Mouse (Mus musculus) kidney, postnatal 25 days (tissue): ENCODE measurements around the gene Rnf212b.

Source experiments
- DNase-seq, 2 experiments: peaks; one replicate each; pipeline ENCODE4 v3.0.0; 2021; ENCODE audit warnings: mixed read lengths in 2 of 2

Gene Rnf212b

GRCm38 (mm10) chr14:54875844-54876538, 62.0 kb downstream of the Rnf212b start:
- DNase-seq = peak; percentile 43 to 59

- peak; percentile 88 to 96 for DNase-seq
Measured at GRCm38 (mm10) chr14:54876539-54877047, 62.7 kb downstream of the Rnf212b start.

DNA sequence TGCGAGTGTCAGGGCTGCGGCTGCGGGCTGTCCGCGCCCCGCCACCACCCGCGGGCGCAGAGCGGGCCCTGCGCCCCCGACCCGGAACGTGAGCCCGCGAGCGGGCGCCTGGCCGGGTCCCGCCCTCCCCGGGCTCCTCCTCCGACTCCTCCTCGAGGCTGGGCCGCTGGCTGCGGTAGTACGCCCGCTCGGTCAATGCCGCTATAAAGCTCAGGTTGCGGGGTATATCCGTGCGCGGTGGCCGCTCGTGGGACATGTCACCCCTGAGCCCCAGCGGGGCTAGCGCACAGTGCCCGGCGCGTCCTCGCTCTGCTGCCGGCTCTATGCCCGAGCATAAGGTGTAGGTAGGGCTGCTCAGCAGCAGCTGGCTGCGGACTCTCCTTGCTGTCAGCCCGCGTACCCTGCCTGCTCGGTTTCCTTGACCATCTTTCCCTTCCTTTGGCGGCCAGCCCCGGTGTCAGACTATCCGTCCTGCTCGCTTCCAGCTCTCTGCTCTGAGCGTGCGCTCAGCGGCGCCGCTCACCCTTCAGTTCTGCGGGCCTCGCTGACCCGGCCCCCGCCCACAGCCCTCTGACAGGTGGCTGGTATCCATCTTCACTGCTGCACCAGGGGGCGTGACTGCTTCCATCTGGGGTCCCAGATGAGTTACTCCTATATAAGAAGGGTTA, 63.2 kb downstream of the Rnf212b start, which contains the start of gene Ppp1r3e:
TSS of gene Ppp1r3e (minus strand) at position 503 of the 668 bp plus-strand sequence.
- DNase-seq = peak; percentile 74 to 89

GRCm38 (mm10) chr14:54883154-54884021, 69.4 kb downstream of the Rnf212b start, which contains the start of the genes Bcl2l2 and Gm20521:
TSS of gene Bcl2l2 (plus strand) at chr14:54883377.
TSS of gene Gm20521 (plus strand) at chr14:54883441.
- DNase-seq = peak; percentile 93 to 95

- peak in 1 of 2 experiments; percentile 56 for DNase-seq
Measured at GRCm38 (mm10) chr14:54884022-54884712, 70.2 kb downstream of the Rnf212b start.

GRCm38 (mm10) chr14:54885309-54885708, 71.4 kb downstream of the Rnf212b start:
- peak in 1 of 2 experiments; percentile 28 for DNase-seq

GRCm38 (mm10) chr14:54892200-54892599, 78.3 kb downstream of the Rnf212b start, which contains the start of gene Pabpn1:
TSS of gene Pabpn1 (plus strand) at chr14:54892500.
- DNase-seq = no peak

DNA sequence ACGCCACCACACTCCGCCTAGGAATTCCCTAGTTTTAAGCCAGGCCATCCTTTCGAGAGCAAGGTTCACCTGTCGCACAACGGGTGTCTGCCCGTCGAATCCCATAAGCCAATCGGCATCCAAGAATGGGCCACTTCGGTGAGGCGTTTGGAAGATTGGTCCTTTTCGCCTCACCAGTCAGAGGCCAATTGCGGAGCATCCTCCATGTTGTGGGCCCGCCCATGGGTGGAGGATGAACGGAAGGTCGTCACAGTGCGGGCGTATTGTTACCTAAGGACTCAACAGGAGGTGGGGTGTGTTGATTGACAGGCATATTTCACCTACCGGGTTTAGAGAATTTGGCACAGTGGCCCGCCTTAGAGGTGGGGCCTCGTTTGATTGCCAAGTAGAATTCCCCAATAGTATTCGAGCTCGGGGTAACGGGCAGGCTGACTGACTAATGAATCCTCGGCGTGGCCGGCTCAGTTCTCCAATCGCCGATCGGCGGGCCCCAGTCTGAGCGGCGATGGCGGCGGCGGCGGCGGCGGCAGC, 79.8 kb downstream of the Rnf212b start:
- DNase-seq = peak; percentile 97 to 99

DNA sequence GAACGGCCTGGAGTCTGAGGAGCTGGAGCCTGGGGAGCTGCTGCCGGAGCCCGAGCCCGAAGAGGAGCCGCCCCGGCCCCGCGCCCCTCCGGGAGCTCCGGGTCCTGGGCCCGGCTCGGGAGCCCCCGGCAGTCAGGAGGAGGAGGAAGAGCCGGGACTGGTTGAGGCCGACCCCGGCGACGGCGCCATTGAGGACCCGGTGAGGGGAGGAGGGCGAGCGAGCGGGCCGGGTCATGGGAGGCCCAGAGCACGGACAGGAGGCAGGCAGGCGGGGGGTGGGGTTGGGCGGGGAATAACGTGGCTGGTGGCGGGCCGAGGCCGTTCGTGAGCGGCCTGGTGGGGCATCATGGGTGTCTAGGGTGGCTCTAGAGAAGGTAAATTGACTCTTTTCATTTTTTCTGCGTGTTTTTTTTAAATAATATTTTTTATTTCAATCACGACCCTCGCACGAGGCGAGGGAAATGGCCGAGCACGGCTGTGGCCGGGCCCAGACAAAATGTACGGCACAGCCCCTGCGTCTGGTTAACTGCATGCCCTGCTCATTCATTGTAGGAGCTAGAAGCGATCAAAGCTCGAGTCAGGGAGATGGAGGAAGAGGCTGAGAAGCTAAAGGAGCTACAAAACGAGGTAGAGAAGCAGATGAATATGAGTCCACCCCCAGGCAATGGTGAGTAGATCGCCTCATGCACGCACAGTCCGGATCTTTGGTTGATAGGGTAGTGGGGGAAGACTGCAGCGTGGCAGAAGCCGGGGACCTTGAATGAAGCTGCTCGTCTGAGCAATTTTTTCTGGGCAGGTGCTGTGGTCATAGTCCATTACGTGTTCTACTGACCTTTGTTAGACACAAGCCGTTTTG, 80.6 kb downstream of the Rnf212b start:
- DNase-seq = peak; percentile 70 to 87

DNA sequence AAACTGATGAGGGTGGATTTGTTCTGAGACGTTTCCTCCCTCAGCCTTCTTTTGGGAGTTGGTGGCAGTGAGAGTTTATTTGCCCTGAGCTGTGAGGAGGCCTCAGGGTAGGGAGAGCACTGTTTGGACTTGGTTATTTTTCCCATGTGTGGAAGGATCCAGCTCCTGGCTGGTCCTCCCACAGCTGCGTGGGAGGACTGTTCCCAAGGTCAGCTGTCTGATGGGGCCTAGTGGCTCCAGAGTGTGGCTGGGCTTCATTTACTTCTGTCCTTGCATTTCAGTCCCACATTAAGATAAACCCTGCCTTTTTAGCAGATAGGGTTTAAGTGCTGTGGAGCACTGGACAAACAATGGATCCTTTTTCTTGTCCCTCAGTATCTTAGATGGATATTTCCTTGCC, 83.5 kb downstream of the Rnf212b start:
- DNase-seq = no peak

DNA sequence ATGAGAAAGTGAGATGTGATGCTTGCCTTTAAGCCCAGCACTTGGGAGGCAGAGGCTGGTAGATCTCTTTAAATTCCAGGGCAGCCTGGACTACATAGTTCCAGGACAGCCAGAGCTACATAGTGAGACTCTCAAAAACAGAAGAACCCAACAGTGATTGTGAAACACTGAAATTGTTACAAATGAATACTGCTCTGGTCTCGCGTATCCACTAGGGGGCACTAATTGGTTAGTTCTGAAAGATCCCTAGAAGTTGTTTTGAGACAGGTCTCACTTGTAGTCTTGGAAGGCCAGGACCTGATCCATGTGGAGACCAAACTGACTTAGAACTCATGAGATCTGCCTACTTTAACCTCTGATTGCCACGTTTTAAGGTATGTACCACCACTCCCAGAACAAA, 86.4 kb downstream of the Rnf212b start:
- DNase-seq = peak; percentile 72 to 87

GRCm38 (mm10) chr14:54903641-54904040, 89.7 kb downstream of the Rnf212b start:
- DNase-seq = no peak
